In the genomic region with DNA sequence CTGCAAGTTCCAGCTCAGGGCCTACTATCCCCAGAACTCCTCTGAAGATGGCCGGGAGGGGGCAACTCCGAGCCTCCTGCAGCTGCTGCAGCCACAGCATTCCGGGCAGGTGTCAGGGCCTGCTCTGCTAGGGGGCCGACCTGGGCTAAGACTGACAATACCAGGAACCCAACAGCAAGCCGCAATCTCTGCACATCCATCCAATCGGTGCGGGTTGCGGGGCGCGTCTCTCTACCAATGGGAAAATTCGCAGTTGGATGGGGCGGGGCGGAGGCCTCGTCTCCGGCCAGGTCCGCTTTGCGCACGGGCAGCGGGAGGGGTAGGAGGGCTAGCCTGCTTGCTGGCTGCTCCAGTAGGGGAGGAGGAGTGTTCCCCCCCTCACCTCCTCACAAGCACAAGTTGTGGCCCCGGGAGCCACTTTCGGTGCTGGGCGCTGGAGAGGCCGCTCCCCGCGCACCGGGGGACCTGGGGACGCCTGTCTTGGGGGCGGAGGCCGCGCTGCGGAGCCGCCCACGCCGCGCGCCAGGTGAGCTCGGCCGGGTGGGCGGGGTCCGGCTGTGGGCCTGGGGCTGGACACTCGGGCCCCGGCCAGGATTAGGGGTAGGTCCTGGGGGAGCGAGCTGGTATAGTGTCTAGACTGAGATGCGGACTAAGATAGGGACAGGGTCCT, we compare ENCODE assay signal across 8 mouse cellular contexts. TPM values are rescaled to one million over a fixed set of nuclear protein-coding genes. Genes with fewer than 3 reads are reported as not detected.
DNase-seq lines count a peak whose midpoint lies in the region; ATAC-seq and TF ChIP-seq lines count a peak whose summit lies in the region.

A gene (minus strand): TSS at position 173 of the 670 bp plus-strand sequence.
A gene (plus strand): TSS at position 252 of the 670 bp plus-strand sequence.

- no peaks in the 10 kb centered on the region for H3K27me3 ChIP-seq in hindbrain, embryonic 16.5 days (replicated peaks; ENCODE audit: control insufficient read depth, insufficient read depth, low read length)

- no peaks in the 10 kb centered on the region for H3K36me3 ChIP-seq in hindbrain, embryonic 16.5 days (ENCODE audit: control insufficient read depth, insufficient read depth, low read length)

- peaks cover 35% of the 10 kb centered on the region for H3K4me1 ChIP-seq in hindbrain, embryonic 16.5 days (ENCODE audit: control insufficient read depth, insufficient read depth, low read depth, low read length)

- peak; percentile 88 for ATAC-seq in hindbrain, embryonic 16.5 days

- under 1% methylated on average over 44 of the region's 44 CpGs for WGBS in hindbrain, embryonic 16.5 days

- intact Hi-C loops in gastrocnemius, adult 2 months (cut with DNase I): loop anchor here (2.0 kb wide), 2 partner anchors 45 to 269 kb away; no protein-coding TSS in a partner anchor

- H3K4me3 ChIP-seq in gastrocnemius, adult 2 months: peak within 1 kb of the TSS; percentile 92
- H3K4me3 ChIP-seq in hindbrain, embryonic 16.5 days (ENCODE audit: low read length): peak within 1 kb of the TSS; percentile 70

- DNase-seq in R1 (ENCODE audit: low read depth, low spot score): peak; percentile 98
- DNase-seq in cerebellum, postnatal 4 days (ENCODE audit: low spot score in 2 of 2): peak; percentile 88 to 89
- peak; percentile 95 for DNase-seq in gastrocnemius, adult 2 months
- DNase-seq in left cerebral cortex, adult 18-20 months (ENCODE audit: low spot score in 2 of 2): peak; percentile 93 to 96
- DNase-seq in lung, postnatal 4 days: peak; percentile 91 to 94
- peak; percentile 87 for DNase-seq in retina, postnatal 7 days (ENCODE audit: low read depth, low spot score)
- DNase-seq in urinary bladder, adult 2 months (ENCODE audit: low spot score): peak; percentile 81

- H3K9me3 ChIP-seq in hindbrain, embryonic 16.5 days (ENCODE audit: control insufficient read depth, low read length): no peaks in the 10 kb centered on the region

- peak within 1 kb of the TSS; percentile 90 for H3K9ac ChIP-seq in hindbrain, embryonic 16.5 days (ENCODE audit: low read depth, low read length)

- peak; percentile 44 for TF ChIP-seq CTCF in gastrocnemius, adult 2 months (IDR thresholded peaks at IDR 0.05)

- H3K27ac ChIP-seq in gastrocnemius, adult 2 months: peak within 1 kb of the TSS; percentile 80
- H3K27ac ChIP-seq in hindbrain, embryonic 16.5 days (ENCODE audit: low read depth, low read length): peak within 1 kb of the TSS; percentile 79

- H3K4me2 ChIP-seq in hindbrain, embryonic 16.5 days (ENCODE audit: low read length): peak within 1 kb of the TSS; percentile 68

RNA-seq across cellular contexts. Expression of the first gene that starts in this region (rescaled TPM):
- 10 to 100 TPM; 41.8 to 59.7 TPM for total RNA-seq in gastrocnemius, adult 2 months (2021)
- polyA plus RNA-seq in hindbrain, embryonic 16.5 days (2015; fragmentation: Nextera tagmentation; extraction: Ambion mirVana): 101 and 112 TPM in 2 replicates
- 100 to 1,000 TPM; 137 to 148 TPM for total RNA-seq in left cerebral cortex, adult 18-20 months (2021)
- 36.6 and 43.0 TPM in 2 replicates for polyA plus RNA-seq in urinary bladder, adult 2 months (2012; rRNA removed)

RNA-seq across cellular contexts. Expression of the second gene that starts in this region (rescaled TPM):
- 1 to 10 TPM; 7.0 to 8.9 TPM for total RNA-seq in gastrocnemius, adult 2 months (2021)
- 68.3 and 80.3 TPM in 2 replicates for polyA plus RNA-seq in hindbrain, embryonic 16.5 days (2015; fragmentation: Nextera tagmentation; extraction: Ambion mirVana)
- total RNA-seq in left cerebral cortex, adult 18-20 months (2021): 10 to 100 TPM; 40.7 TPM
- polyA plus RNA-seq in urinary bladder, adult 2 months (2012; rRNA removed): 15.6 and 17.3 TPM in 2 replicates

Comparison
In these comparisons a context has a peak if more than half of its experiments do, and no peak if none do; other contexts are left out.
1. Peak in every context shown above with its lines: DNase-seq, ATAC-seq, H3K4me3 ChIP-seq and H3K27ac ChIP-seq.
2. RNA of the second gene that starts in this region (total RNA-seq): 40.7 TPM in left cerebral cortex, adult 18-20 months; 7.0 to 8.9 TPM in gastrocnemius, adult 2 months; every median in the first group is over 4 times any median in the second.